Mouse (Mus musculus): ENCODE measurements around the gene Ctdsp2.
A peak's percentile ranks its signal among the peaks of the same experiment; 100 is the strongest.

Ctdsp2 gene

DNA sequence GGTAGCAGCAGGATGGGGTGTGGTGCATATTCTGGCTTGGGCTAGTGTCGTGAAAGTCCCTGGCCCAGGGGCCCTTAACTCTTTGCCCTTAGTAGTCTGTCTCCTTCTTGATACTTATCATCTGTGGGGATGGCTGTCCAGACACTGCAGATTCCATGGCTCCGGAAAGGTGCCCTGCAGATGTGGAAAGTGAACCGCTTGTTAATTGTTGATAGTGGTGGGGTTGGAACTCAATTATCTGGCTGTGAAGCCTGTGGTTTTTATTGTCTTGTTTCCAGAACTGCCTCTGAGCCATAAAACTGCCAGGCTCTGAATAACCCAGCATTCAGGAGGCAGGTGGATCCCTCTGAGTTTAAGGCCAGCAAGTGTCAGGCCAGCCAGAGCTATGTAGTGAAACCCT is 13.2 kb downstream of the Ctdsp2 start:
- no peak for DNase-seq

DNA sequence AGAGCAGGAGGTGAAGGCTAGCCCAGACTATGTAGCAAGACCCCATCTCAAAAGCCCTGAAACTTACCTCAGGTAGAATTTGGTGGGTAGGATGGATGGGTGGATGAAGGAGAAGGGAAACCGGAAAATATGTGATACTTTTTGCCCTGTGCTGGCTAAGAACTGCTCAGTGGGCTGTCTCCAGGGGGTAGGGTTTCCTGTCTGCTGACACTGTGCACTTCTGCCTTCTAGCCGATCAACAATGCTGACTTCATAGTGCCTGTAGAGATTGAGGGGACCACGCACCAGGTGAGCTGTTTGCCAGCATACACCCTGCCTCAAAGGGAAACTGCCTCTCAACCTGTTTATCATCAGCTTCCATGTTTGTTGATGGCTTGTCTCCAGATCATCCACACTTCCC is 15.1 kb downstream of the Ctdsp2 start:
- DNase-seq, result no peak

DNA sequence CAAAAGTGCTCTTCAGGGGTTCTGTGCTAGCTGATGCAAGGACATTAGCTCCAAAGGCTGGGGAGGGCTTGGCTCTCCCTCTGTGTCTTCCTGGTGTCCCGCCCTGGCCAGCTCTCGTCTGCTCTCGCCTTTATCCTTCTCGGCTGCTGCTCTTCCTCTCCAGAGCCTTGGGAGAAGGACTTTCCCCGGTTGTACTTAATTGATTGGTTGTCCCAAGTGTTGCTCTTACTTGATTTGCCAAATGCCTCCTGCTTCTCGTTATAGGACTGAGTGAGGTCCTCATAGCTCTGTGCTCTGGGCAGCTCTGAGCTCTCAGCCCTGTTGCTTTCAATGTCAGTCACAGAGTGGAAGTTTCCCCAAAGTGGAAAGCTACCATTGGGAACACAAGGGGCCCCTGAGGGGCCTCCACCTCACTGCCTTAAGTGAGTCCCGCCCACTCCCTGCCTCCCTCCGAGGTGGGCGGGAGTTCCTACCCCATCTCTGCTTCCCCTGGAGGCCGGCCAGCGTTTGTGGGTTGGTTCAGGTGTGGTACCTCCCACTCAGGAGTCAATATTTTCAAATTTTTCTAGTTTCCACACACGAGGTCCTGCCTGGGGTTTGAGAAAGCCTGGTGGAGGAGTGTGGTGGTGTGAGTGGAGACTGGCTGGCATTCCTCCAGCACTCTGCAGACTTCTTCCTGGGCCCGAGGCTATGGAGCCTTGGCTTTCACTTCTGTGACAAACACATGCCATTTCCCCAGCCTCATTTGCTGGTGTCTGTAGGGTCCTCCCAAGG is 19.0 kb downstream of the Ctdsp2 start:
- DNase-seq, result no peak

DNA sequence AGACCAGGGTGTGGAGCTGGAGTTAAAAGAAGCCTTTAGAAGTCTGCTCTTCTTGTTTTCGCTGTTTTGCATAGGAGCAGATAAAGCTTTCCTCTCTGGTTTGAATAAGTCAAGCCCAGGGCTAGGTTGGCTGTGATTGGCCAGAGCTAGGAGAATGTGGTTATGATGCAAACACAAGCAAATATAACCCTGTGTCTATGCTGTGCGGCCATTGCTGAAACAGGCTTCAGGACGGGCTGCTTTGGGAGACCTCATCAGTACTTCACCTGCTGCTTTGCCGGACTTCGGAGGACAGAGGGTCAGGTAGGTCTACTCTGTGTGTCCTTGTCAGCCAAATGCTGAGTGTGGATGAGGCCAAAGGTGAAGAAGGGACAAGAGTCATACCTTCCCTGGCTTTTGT is 22.0 kb downstream of the Ctdsp2 start, which contains the start of gene Avil:
Gene Avil, plus strand, starts transcription at position 181 of the 400 bp plus-strand sequence.
- DNase-seq, result no peak

DNA sequence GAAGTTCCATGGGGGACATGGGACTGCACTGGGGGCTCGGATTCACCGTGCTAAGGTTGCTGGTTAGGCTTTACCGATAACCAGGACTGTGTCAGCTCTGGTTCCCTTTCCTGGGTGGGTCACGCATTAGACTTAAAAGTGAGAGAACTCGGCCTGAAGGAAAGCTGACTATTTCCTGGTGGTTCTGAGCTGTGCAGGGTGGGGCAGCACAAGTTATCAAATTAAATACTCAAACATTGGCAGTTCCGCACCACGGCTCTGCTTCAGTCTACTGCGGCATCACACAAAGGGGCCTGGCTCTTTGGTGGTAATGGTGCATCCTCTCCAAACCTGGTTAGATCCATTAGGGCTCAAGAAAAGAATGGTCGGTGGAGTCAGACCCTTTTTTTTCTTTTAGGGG is 22.8 kb downstream of the Ctdsp2 start:
- DNase-seq, result no peak

DNA sequence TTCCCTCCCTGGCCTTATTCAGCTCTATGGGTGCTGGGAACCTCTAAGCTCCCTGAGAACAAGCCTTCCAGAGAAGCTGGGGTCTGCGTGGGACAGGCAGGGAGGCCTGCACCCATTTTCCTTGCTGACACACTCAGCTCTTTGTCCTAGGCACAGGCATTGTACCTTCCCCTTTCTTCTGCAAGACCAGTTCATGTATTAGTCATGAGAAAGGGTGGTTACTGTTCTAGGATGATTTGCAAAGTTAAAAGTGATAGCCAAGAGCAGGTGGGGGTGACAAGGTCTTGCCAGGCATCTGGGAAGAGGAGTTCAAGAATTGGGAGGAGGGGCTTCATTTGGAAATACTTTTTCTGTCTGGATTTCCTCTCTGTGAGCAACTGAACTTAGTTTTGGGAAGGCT is 23.5 kb downstream of the Ctdsp2 start:
- no peak for DNase-seq

DNA sequence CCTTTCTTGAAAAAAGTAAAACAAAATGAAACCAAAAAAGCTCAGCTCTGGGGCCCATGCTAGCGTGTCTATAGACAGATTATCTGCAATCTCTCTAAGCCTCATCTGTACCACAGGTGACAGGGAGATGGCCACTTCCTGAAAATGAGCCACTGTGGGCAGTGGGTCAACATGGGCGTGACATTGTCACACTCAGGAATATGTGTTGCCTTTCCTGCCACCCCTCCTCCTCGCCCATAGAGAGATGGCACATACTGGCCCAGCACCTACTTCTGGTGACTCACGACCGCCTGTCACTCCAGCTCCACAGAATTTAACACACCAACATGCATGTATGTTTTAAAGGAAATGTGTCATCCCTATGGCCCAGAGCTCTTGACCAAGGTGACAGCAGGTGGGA is 24.2 kb downstream of the Ctdsp2 start:
- no peak for DNase-seq

DNA sequence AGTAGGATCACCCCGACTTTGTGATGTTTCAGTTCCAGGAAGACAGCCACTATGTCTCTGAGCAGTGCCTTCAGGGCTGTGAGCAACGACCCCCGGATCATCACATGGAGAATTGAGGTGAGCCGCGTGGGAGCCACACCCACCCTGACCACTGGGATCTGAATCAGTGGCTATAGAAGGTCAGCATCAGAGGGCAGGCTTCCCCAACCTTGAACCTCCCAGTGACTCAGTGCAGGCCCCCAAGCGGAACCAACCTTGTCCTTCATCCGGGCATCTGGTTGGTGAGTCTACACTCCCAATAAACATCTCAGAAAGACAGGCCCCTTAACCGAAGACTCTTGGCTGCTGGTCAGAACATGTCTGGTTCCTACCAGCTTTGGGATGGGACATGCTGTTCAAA is 24.8 kb downstream of the Ctdsp2 start:
- DNase-seq, result no peak

DNA sequence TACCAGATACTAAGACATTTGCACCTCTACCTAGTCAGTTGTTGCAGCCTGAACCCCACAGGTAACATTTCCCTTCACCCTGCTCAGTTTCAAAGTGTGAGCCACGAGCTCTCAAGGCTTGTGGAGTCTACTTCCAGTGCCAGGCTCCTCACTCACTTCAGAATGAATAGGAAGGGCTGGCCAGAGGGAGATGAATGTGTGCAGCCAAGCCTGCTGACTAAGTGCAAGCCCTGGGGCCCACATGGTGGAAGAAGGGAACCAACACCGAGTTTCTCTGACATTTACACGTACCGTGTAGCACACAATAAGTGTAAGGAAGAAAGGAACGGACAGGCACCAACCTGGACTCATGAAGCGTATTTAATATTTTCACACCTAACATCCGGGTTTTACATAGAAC is 25.3 kb downstream of the Ctdsp2 start:
- no peak for DNase-seq

DNA sequence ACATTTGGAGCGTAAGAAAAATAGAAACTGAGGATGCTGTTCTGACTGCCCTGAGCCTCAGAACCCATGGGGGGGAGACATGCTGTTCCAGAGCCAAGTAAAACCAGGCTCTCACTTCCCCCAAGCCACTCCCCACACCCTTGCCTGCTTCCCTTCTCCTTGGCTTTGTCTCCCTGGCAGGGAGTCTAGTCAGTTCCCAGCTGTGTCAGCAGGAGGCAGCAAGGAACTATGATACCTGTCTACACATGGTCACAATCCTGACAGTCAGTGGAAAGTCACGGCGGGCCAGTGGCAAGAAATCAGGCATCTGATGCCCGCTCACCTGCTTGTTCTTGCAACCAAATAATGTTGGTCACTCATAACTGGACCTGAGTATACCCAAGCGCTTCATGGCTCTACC is 38.0 kb downstream of the Ctdsp2 start:
- DNase-seq, result no peak

DNA sequence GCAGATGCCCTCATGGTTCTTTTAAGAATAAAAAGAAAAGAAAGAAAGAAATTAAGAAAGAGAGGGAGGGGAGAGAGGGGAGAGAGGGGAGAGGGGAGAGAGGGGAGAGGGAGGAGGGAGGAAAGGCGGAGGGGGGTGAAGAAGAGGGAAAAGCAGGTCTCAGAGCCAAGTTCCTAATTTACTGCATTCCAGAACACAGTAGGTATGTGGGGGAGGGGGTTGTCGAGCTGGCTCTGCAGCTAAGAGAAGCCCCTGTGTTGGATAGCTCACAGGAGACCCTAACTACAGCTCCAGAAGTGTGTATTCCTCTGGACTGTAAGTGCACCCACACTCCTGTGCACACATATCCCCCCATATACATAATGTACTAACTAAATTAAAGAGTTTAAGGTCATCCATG is 38.6 kb downstream of the Ctdsp2 start:
- DNase-seq, result no peak

DNA sequence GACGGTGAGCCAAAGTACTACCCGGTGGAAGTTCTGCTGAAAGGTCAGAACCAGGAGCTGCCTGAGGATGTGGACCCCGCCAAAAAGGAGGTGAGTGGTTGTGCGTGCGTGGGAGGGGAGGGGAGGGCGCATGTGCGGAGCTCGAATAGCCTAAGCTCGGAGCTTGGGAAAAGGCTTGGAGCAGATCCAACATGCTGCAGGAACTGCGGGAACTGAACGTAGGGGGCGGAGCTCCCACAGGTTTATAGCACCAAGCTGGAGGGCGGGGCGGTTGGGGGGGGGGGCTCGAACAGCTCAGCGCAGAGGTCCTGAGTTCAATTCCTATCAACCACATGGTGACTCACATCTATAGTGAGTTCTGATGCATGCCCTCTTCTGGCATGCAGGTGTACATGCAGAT is 39.9 kb downstream of the Ctdsp2 start:
- no peak for DNase-seq

DNA sequence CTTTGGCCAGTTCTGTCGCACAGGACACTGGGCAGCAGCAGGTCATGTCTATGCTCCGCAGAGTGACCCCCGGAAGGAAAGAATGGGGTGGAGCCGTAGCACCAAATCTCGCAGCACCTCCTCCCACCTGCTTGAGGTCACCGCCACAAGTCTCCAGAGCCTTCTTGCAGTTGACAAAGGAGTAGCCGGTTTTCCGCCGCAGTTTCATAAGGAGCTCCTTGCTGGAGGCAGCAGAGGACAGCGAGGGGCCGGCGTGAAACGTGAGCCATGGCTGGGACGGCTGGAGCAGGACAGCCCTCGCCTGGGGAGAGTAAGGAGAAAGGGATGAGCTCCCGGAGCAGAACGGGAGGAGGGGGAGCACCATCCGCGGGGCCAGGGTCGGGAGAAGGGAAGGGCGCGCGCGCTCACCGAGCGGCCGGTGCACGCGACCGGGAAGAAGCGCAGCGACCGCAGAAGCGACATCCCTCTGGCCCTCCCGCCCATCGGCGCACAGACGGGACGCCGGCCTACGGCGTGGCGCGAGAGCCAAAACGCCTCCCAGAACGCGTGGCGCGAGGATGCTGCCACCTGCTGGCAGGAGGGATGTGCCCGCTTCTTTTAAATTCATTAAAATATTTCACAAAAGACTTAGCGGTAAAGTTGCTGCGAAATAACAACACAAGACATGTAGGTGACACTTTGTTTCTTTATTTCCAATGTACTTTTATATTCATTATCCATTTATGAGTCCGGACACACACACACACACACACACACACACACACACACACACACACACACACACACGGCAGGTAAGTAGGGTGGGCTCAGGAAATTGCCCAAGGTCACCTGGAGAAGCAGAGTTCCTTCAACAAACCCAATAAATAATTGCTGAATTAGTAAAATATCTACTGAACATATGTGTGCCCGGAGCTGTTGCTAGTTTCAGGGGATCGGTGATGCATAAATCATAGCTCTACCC is 52.1 kb downstream of the Ctdsp2 start, which contains the start of gene Tsfm:
Gene Tsfm, minus strand, starts transcription at position 505 of the 961 bp plus-strand sequence.
- peak; percentile 92 for DNase-seq

DNA sequence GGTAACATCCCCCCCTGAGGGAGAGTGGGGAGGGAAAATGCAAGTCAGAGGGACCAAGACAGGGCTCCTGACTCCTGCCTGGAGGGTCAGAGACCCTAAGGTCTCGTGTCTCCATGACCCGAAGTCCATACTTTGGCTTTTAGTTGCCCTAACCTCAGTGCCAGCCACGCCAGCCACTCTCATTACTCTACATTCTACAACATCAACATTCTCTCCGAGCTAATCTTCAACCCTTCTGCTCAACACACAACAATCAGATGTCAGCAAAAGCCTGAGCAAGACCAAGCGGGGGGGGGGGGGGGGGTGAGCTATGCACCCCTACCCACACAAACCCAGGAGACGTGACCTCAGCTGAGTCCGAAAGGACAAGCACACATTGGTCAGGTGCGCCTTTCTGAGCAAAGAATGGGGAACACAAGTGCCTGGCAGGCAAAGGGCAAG is 54.8 kb downstream of the Ctdsp2 start:
- no peak for DNase-seq

DNA sequence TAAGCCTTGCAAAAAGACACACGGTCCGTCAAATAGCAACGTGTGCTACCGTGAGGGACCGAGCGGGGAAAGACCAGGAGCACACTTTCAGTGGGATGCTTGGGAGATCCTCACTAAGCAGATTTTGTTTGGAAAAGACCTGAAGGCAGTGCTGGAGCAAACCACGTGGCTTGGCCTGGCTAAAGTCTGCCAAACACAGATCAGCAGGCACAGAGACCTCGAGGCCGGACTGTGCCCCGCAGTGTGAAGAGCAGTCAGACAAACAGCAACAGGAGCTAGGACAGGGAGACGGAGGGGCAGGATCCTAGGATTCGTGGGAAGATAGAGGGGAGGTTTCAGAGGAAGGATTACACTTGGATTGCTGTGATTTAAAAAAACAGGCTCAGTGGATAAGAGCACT is 57.8 kb downstream of the Ctdsp2 start:
- no peak for DNase-seq

DNA sequence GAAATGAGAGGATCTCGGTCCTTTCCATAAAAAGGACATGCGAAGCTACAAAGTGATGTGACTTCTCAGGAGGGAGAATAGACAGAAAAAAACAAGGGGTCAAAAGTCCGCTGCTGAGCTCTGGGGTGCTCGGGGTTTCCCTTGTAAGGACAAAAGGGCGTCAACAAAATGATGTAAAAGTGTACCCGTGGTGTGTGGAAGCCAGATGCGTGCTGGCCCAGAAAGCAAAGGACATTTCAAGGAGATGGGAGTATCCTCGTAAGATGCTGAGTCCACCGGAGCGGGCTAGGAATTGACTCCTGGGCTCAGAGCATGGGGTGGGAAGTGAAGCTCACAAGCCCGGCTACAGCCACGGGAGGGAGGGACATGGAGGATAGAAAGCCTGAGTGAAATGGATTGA is 59.1 kb downstream of the Ctdsp2 start:
- no peak for DNase-seq

DNA sequence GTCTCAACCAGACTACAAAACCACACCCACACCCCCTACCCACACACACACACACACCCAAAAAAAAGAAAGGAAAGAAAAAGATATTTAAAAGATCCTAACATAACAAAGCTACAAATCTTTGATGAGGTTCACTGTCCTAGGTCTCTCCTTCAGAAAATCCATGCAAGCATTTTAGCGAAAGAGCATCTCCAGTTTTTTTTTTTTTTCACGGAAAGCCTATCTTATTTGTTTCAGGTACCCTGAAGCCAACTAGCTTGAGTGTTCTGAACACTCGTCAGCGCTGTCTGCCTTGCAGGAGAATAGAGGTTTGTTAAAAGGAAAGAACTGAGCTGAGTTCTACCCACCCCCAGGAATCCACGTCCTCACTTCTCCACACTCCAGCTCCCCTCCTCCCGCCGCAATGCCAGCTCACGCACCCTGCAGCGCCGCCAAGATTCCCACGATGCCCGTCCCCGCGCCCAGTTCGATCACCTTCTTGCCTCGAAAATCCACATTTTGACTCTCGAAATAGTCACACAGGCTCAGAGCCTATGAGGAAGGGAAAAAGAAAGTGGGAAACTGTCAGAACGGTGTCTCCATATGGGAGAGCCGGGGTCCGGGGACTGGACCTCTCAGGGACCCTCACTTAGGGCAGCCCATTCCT is 62.2 kb downstream of the Ctdsp2 start:
- DNase-seq, result no peak

DNA sequence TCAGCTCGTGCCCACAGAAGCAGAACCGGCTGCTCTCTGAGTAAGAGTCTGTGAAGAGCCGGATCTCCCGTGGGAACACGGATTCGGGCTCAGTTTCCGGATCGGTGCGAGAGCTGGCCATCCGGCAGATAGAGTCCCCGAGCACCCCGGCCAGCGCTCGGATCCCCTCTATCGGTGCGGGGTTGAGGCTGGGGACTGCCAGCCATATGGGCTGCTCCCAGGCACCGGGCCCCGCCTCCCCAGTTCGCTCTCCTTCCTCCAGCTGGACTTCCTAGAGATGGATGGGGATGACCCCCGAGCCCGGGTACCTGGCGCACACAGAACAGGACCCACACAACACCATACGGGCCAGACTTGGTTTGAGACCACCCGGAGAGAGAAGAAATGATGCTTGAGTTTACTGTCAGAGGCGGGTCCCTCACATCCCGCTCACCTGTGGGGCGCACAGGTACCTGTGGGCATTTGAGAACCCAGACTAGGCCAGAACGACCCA is 62.8 kb downstream of the Ctdsp2 start, which contains the start of the genes Mettl1 and Eef1akmt3:
Gene Mettl1, plus strand, starts transcription at position 141 of the 493 bp plus-strand sequence.
Gene Eef1akmt3, minus strand, starts transcription at position 240 of the 493 bp plus-strand sequence.
- peak; percentile 21 for DNase-seq

DNA sequence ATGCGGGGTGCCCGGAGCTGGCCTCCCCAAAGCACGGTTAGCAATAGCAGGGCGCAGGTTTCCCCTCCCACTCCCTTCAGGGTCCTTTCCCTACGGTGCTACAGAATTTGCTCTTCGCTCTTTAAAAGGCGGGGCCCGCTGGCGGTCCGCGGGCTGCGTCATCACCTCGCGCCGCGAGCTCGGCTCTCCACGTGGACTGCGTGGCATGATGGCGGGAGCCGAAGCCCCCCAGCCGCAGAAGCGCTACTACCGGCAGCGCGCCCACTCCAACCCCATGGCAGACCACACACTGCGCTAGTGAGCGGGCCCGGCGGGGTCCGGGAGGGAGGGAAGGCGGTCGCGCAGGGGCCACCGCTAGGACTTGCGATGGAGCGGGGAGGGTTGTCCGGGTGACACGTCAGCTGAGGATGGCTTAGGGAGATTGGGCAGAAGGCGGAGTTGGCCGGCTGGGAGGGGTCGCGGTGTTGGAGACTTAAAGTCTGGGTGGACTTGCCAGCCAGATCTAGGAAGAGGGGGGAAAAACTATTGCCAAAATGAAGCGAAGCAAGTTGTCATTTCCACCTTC is 63.3 kb downstream of the Ctdsp2 start:
- DNase-seq, result peak; percentile 81

DNA sequence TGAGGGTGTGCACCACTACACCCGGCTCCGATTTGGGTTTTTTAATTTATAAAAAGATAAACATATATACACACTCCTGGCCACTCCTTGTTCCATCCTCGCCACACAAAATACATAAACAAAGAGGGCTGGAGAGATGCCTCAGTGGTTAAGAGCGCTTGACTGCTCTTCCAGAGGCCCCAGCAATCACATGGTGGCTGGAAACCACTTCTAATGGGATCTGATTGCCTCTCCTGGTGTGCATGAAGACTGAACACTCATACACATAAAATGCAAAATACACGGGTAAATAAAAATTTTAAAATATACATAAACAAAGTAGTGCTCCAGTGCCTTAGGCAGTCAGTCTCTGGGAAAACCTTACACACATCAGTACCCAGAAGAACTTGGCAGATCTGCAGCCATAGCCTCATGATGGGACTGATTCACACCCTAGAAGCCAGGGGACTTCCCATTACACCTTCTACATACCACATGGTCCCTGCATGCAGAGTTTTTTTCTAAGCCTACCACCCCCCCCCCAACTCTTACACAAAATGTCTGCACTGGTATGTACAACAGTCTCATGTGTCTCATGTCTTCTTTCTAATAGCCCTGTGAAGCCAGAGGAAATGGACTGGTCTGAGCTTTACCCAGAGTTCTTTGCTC is 64.1 kb downstream of the Ctdsp2 start:
- DNase-seq, result no peak

DNA sequence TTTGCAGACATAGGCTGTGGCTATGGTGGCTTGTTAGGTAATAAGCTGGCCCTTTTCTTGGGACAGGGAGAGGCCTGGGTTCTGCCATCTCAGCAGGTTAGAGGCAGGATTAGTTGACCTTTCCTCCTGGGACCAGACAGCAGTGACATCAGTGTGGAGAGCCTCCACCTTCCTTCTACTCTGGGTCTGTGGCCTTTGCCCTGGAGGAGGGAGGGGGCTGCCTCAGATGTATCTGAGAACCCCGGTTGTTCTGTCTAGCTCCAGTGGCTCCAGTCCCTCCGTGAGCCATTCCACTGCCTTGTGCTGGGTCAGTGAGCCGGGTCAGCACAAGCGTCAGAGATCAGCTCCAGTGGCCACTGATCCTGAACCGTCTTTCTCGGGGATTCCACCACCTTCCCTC is 64.7 kb downstream of the Ctdsp2 start:
- no peak for DNase-seq

DNA sequence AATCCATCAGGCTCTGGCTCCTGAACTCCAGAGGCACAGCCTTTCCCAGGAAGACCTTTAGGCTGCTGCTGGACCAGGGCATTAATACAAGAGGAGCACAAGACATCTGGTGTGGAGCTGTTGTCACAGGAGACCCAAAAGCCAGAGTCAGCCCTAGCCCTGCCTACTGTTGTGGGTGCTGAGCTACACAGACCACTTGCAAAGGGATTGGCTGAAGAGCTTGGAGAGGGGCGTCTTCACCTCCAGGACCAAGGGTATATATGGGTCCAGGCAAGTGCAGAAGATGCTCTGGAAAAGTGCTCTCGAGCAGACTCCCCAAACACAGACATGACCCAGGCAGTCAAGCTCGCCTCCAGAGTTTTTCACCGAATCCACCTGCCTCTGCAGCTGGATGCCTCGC is 69.4 kb downstream of the Ctdsp2 start, which contains the start of gene Cyp27b1:
Gene Cyp27b1, plus strand, starts transcription at position 297 of the 400 bp plus-strand sequence.
- no peak for DNase-seq

All from thymus, postnatal 25 days (tissue).